In genomic region chr1:135675449-135676129, GRCm38 (mm10) we compare ENCODE assay signal across 11 mouse cellular contexts. TPM values are rescaled to one million over a fixed set of nuclear protein-coding genes. Genes with fewer than 3 reads are reported as not detected.
DNase-seq lines count a peak whose midpoint lies in the region; ATAC-seq lines count a peak whose summit lies in the region.
"Had no signal": no experiment of that assay in that cellular context is flagged by ENCODE, and none has a peak within 500 bp of the region (broad histone marks: within the 10 kb centered on the region; RNA-seq: fewer than 3 reads in every experiment).

No protein-coding gene starts in this region.

- H3K27me3 ChIP-seq in forebrain, embryonic 10.5 days (ENCODE audit: poor library complexity, severe bottlenecking): no peaks in the 10 kb centered on the region
- no peaks in the 10 kb centered on the region for H3K27me3 ChIP-seq in forebrain, embryonic 13.5 days
- no peaks in the 10 kb centered on the region for H3K27me3 ChIP-seq in kidney, embryonic 15.5 days
- H3K27me3 ChIP-seq: neural tube, embryonic 13.5 days had no signal

- peak overlapping the region; percentile 6; the same call in 1 of the 2 replicates for H3K27ac ChIP-seq in forebrain, embryonic 10.5 days
- H3K27ac ChIP-seq in forebrain, embryonic 13.5 days: no peak overlapping the region
- H3K27ac ChIP-seq in kidney, embryonic 15.5 days: no peak overlapping the region

- H3K4me3 ChIP-seq in forebrain, embryonic 10.5 days: no peak overlapping the region
- H3K4me3 ChIP-seq in forebrain, embryonic 13.5 days: no peak overlapping the region
- no peak overlapping the region for H3K4me3 ChIP-seq in kidney, embryonic 15.5 days (replicated peaks)
- H3K4me3 ChIP-seq: neural tube, embryonic 13.5 days had no signal

- no peaks in the 10 kb centered on the region for H3K9me3 ChIP-seq in forebrain, embryonic 10.5 days
- no peaks in the 10 kb centered on the region for H3K9me3 ChIP-seq in forebrain, embryonic 13.5 days (replicated peaks)
- H3K9me3 ChIP-seq in kidney, embryonic 15.5 days (replicated peaks): no peaks in the 10 kb centered on the region
- H3K9me3 ChIP-seq: neural tube, embryonic 13.5 days had no signal

- no peak overlapping the region for H3K9ac ChIP-seq in forebrain, embryonic 13.5 days
- no peak overlapping the region for H3K9ac ChIP-seq in kidney, embryonic 15.5 days
- H3K9ac ChIP-seq: neural tube, embryonic 13.5 days had no signal

- no peak for DNase-seq in forebrain, embryonic 10.5 days (ENCODE audit: extremely low spot score, low spot score)
- no peak for DNase-seq in kidney, adult 9 months
- peak; percentile 43 for DNase-seq in NIH3T3 (ENCODE audit: low read depth)
- no peak for DNase-seq in gastrocnemius, postnatal 10 days
- DNase-seq: kidney, postnatal 25 days had no signal

- no peaks in the 10 kb centered on the region for H3K36me3 ChIP-seq in forebrain, embryonic 10.5 days (replicated peaks)
- no peaks in the 10 kb centered on the region for H3K36me3 ChIP-seq in forebrain, embryonic 13.5 days (ENCODE audit: poor library complexity, severe bottlenecking)
- no peaks in the 10 kb centered on the region for H3K36me3 ChIP-seq in kidney, embryonic 15.5 days
- H3K36me3 ChIP-seq: neural tube, embryonic 13.5 days had no signal

- no peak for ATAC-seq in forebrain, embryonic 13.5 days
- ATAC-seq in kidney, embryonic 15.5 days (replicated peaks; ENCODE audit: low FRiP score): 0 out of 2 replicates have a peak, but pooled peaks have one; percentile 19
- ATAC-seq in megakaryocyte, adult 5-6 weeks (ENCODE audit: poor library complexity, severe bottlenecking): peak; percentile 42; the same call in 1 of the 2 replicates
- ATAC-seq in erythroblast, adult 5-6 weeks (replicated peaks; ENCODE audit: low FRiP score, poor library complexity, severe bottlenecking): no peak
- ATAC-seq: forebrain, embryonic 16.5 days had no signal

- H3K4me1 ChIP-seq in forebrain, embryonic 10.5 days: peaks cover 24% of the 10 kb centered on the region
- peaks cover 6% of the 10 kb centered on the region; the same call in 1 of the 2 replicates for H3K4me1 ChIP-seq in forebrain, embryonic 13.5 days
- H3K4me1 ChIP-seq in kidney, embryonic 15.5 days: peaks cover 42% of the 10 kb centered on the region

- 25% methylated on average over 11 of the region's 11 CpGs for WGBS in forebrain, embryonic 10.5 days
- 21% methylated on average over 11 of the region's 11 CpGs for WGBS in forebrain, embryonic 13.5 days
- 44% methylated on average over 11 of the region's 11 CpGs for WGBS in kidney, embryonic 15.5 days

- H3K4me2 ChIP-seq in forebrain, embryonic 13.5 days: no peak overlapping the region
- H3K4me2 ChIP-seq in kidney, embryonic 15.5 days: no peak overlapping the region
- H3K4me2 ChIP-seq: neural tube, embryonic 13.5 days had no signal

RNA-seq across cellular contexts. Expression of gene Csrp1, which starts 44.3 kb away (rescaled TPM):
- 41.9 and 42.0 TPM in 2 replicates for polyA plus RNA-seq in forebrain, embryonic 10.5 days (2016; fragmentation: Nextera tagmentation; extraction: Ambion mirVana)
- 19.8 and 21.7 TPM in 2 replicates for polyA plus RNA-seq in forebrain, embryonic 13.5 days (2015; fragmentation: Nextera tagmentation; extraction: Ambion mirVana)
- 119 and 137 TPM in 2 replicates for polyA plus RNA-seq in kidney, embryonic 15.5 days (2015; fragmentation: Nextera tagmentation; extraction: Ambion mirVana)
- total RNA-seq in megakaryocyte, adult 5-6 weeks (2015): 86.2 and 87.6 TPM in 2 replicates
- total RNA-seq in megakaryocyte, adult 5-6 weeks (2017): 99.9 and 100 TPM in 2 replicates
- total RNA-seq in gastrocnemius, postnatal 10 days (2021): 10 to 100 TPM; 63.5 to 70.3 TPM
- 23.4 and 27.6 TPM in 2 replicates for total RNA-seq in erythroblast, adult 5-6 weeks (2015; ENCODE audit: low replicate concordance)
- 21.5 and 23.1 TPM in 2 replicates for total RNA-seq in erythroblast, adult 5-6 weeks (2017; ENCODE audit: low replicate concordance)

Comparison
In these comparisons a context has a peak if more than half of its experiments do, and no peak if none do; other contexts are left out.
1. ATAC-seq: peak in kidney, embryonic 15.5 days (single experiment) and megakaryocyte, adult 5-6 weeks (single experiment); none in forebrain, embryonic 13.5 days (single experiment) and erythroblast, adult 5-6 weeks (single experiment).